In the genomic region with DNA sequence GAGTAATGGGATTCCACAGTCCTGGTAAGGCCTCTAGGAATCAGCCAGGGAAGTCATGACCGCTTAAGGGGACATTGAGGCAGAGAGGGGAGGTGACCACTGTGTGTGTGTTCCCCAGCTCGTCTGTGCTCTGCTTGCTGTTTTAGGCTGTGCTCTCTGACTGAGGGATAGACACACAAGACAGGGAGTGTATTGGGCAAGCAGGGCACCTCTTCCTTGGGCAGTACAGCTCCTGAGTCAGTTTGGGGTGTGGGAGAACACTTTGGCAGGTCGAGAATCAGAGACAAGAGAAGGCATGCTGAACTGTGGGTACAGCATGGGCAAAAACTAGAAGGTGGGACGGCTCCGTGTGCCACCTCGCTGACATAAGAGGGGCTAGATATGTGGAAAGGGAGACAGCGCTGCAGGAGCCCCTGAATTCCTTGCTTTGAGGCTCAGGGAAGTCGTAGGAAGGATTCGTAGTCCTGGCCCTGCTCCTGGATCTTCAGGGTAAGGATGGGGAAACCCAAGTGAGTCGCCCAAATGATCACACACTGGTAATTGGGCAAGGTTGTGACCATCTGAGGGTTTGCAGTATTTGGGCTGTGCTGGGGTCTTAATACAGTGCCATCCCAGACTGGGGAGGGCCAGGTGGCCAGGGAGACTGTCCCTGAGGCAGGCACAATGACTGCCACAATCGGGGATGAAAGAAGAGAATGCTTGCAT, we compare ENCODE assay signal across 8 mouse cellular contexts. TPM values are rescaled to one million over a fixed set of nuclear protein-coding genes. Genes with fewer than 3 reads are reported as not detected.
DNase-seq lines count a peak whose midpoint lies in the region; ATAC-seq lines count a peak whose summit lies in the region.

No protein-coding gene starts in this region.

- H3K9me3 ChIP-seq in limb, embryonic 15.5 days: no peaks in the 10 kb centered on the region

- peak; percentile 33 for DNase-seq in adrenal gland, adult 2 months
- no peak for DNase-seq in adrenal gland, adult 8-10 months
- DNase-seq in thymus, postnatal 14 days: peak; percentile 29
- DNase-seq in thymus, postnatal 0 days (ENCODE audit: low spot score): no peak
- DNase-seq in Muller cell, postnatal 12 days (ENCODE audit: inconsistent ontology term): no peak
- DNase-seq in left cerebral cortex, adult 9 months (ENCODE audit: low spot score in 2 of 2): no peak
- DNase-seq in yolk sac, embryonic 10.5 days (ENCODE audit: low spot score): no peak

- no peak for ATAC-seq in limb, embryonic 15.5 days (ENCODE audit: insufficient number of reproducible peaks, low FRiP score, low TSS enrichment, low read depth)

- H3K4me1 ChIP-seq in limb, embryonic 15.5 days: peaks cover 22% of the 10 kb centered on the region; the same call in 1 of the 2 replicates

- no peaks in the 10 kb centered on the region for H3K27me3 ChIP-seq in limb, embryonic 15.5 days

- H3K4me3 ChIP-seq in limb, embryonic 15.5 days: peak overlapping the region; percentile 56

- WGBS in limb, embryonic 15.5 days: 70% methylated on average over 11 of the region's 11 CpGs

- peak overlapping the region; percentile 95 for H3K4me2 ChIP-seq in limb, embryonic 15.5 days

- no peak overlapping the region for H3K9ac ChIP-seq in limb, embryonic 15.5 days

- no peaks in the 10 kb centered on the region for H3K36me3 ChIP-seq in limb, embryonic 15.5 days

- H3K27ac ChIP-seq in limb, embryonic 15.5 days: no peak overlapping the region

RNA-seq across cellular contexts. Expression of a gene that starts 1.1 kb away (rescaled TPM):
- 100 to 1,000 TPM in 1 of 2 experiments, 10 to 100 TPM in 1; 49.6 to 142 TPM for total RNA-seq in adrenal gland, adult 2 months (2021)
- 76.2 and 114 TPM in 2 replicates for polyA plus RNA-seq in adrenal gland, adult 2 months (2012; rRNA removed)
- total RNA-seq in adrenal gland, adult 8-10 months (2022): 100 to 1,000 TPM in 2 of 4 experiments, 10 to 100 TPM in 2; 33.7 to 203 (median 102) TPM
- 45.8 and 47.1 TPM in 2 replicates for polyA plus RNA-seq in thymus, postnatal 0 days (2015; fragmentation: Nextera tagmentation; extraction: Ambion mirVana)
- 11.4 and 11.9 TPM in 2 replicates for polyA plus RNA-seq in limb, embryonic 15.5 days (2015; fragmentation: Nextera tagmentation; extraction: Ambion mirVana)

RNA-seq across cellular contexts. Expression of a gene that starts 50.2 kb away (rescaled TPM):
- under 1 TPM; 0.52 to 0.76 TPM for total RNA-seq in adrenal gland, adult 2 months (2021)
- 1.9 and 2.4 TPM in 2 replicates for polyA plus RNA-seq in adrenal gland, adult 2 months (2012; rRNA removed)
- total RNA-seq in adrenal gland, adult 8-10 months (2022): 1 to 10 TPM in 2 of 4 experiments, under 1 TPM in 2; 0.70 to 1.6 (median 0.96) TPM
- 28.2 and 36.8 TPM in 2 replicates for polyA plus RNA-seq in thymus, postnatal 0 days (2015; fragmentation: Nextera tagmentation; extraction: Ambion mirVana)
- polyA plus RNA-seq in limb, embryonic 15.5 days (2015; fragmentation: Nextera tagmentation; extraction: Ambion mirVana): 0.61 and 0.92 TPM in 2 replicates

Comparison
In these comparisons a context has a peak if more than half of its experiments do, and no peak if none do; other contexts are left out.
1. DNase-seq: peak in adrenal gland, adult 2 months (single experiment) and thymus, postnatal 14 days (single experiment); none in adrenal gland, adult 8-10 months (single experiment), thymus, postnatal 0 days (single experiment), Muller cell, postnatal 12 days (single experiment), left cerebral cortex, adult 9 months (0 of 2) and yolk sac, embryonic 10.5 days (single experiment).